In genomic region chr9:41999498-42000473, GRCm38 (mm10) we compare ENCODE assay signal across 8 mouse cellular contexts.
DNase-seq lines count a peak whose midpoint lies in the region; ATAC-seq and TF ChIP-seq lines count a peak whose summit lies in the region.

No protein-coding gene starts in this region.

- no peak for TF ChIP-seq POLR2A in liver, adult 2 months (IDR thresholded peaks at IDR 0.05; ENCODE audit: extremely low read depth, insufficient read depth, low read length)

- no peak overlapping the region for H3K27ac ChIP-seq in liver, adult 2 months (replicated peaks; ENCODE audit: insufficient read depth, low read depth, low read length)
- H3K27ac ChIP-seq in liver, embryonic 11.5 days (ENCODE audit: low read depth, low read length): no peak overlapping the region; the same call in 1 of the 2 replicates
- peak overlapping the region; percentile 72 for H3K27ac ChIP-seq in limb, embryonic 10.5 days

- intact Hi-C loops in heart, postnatal 10 days (cut with DNase I): loop anchor here (1.0 to 5.0 kb wide), 3 partner anchors 123 to 276 kb away; partner anchors contain the start of gene Sorl1

- WGBS in liver, adult 2 months: 73% methylated on average over 12 of the region's 12 CpGs
- WGBS in liver, embryonic 11.5 days: 64% methylated on average over 12 of the region's 12 CpGs
- 68% methylated on average over 12 of the region's 12 CpGs for WGBS in limb, embryonic 10.5 days

- H3K79me2 ChIP-seq in liver, adult 2 months (ENCODE audit: control insufficient read depth, insufficient read depth, low read length): no peaks in the 10 kb centered on the region

- no peak overlapping the region for H3K4me2 ChIP-seq in liver, embryonic 11.5 days

- TF ChIP-seq CTCF in liver, adult 2 months (IDR thresholded peaks at IDR 0.05; ENCODE audit: low read depth, low read length): peak; percentile 67

- no peak for ATAC-seq in liver, embryonic 11.5 days (replicated peaks; ENCODE audit: low FRiP score)

- H3K4me3 ChIP-seq in liver, adult 2 months (ENCODE audit: insufficient read depth, low read depth, low read length): no peak overlapping the region
- no peak overlapping the region for H3K4me3 ChIP-seq in liver, embryonic 11.5 days (ENCODE audit: low read depth, low read length)
- H3K4me3 ChIP-seq in limb, embryonic 10.5 days: no peak overlapping the region

- H3K4me1 ChIP-seq in liver, adult 2 months (ENCODE audit: control insufficient read depth, insufficient read depth, low read length): no peaks in the 10 kb centered on the region
- no peaks in the 10 kb centered on the region for H3K4me1 ChIP-seq in liver, embryonic 11.5 days (replicated peaks; ENCODE audit: control insufficient read depth, insufficient read depth, low read length)
- H3K4me1 ChIP-seq in limb, embryonic 10.5 days: peaks cover 16% of the 10 kb centered on the region

- H3K9ac ChIP-seq in liver, adult 2 months (ENCODE audit: low read depth, low read length): no peak overlapping the region
- no peak overlapping the region for H3K9ac ChIP-seq in liver, embryonic 11.5 days (ENCODE audit: low read depth, low read length)

- H3K9me3 ChIP-seq in liver, embryonic 11.5 days (ENCODE audit: control insufficient read depth, low read length): no peaks in the 10 kb centered on the region
- H3K9me3 ChIP-seq in limb, embryonic 10.5 days (replicated peaks): no peaks in the 10 kb centered on the region

- no peaks in the 10 kb centered on the region for H3K27me3 ChIP-seq in liver, adult 2 months (ENCODE audit: control insufficient read depth, insufficient read depth, low read length)
- H3K27me3 ChIP-seq in liver, embryonic 11.5 days (replicated peaks; ENCODE audit: control insufficient read depth, insufficient read depth, low read length): no peaks in the 10 kb centered on the region
- H3K27me3 ChIP-seq in limb, embryonic 10.5 days (ENCODE audit: low read depth, poor library complexity, severe bottlenecking): no peaks in the 10 kb centered on the region

- DNase-seq in liver, adult 2 months (ENCODE audit: extremely low read depth, low read depth, low spot score): peak; percentile 44
- DNase-seq in liver, embryonic 11.5 days (ENCODE audit: low spot score): no peak
- peak; percentile 42 for DNase-seq in Muller cell, postnatal 12 days (ENCODE audit: inconsistent ontology term)
- DNase-seq in cerebellum, adult 9-11 months: peak; percentile 56
- peak; percentile 42 to 68 for DNase-seq in heart, postnatal 10 days
- peak; percentile 66 for DNase-seq in limb, embryonic 10.5 days (ENCODE audit: low spot score)
- DNase-seq in neural tube, embryonic 10.5 days (ENCODE audit: extremely low spot score, low spot score): peak; percentile 54
- DNase-seq in left cerebral cortex, adult 9 months (ENCODE audit: low spot score in 2 of 2): no peak

- H3K36me3 ChIP-seq in liver, adult 2 months (ENCODE audit: control insufficient read depth, insufficient read depth, low read length): no peaks in the 10 kb centered on the region
- no peaks in the 10 kb centered on the region for H3K36me3 ChIP-seq in liver, embryonic 11.5 days (ENCODE audit: control insufficient read depth, insufficient read depth, low read length)
- 0 out of 2 replicates have a peak, but pooled peaks cover 3% of the 10 kb centered on the region for H3K36me3 ChIP-seq in limb, embryonic 10.5 days

Comparison
In these comparisons a context has a peak if more than half of its experiments do, and no peak if none do; other contexts are left out.
1. DNase-seq: peak in liver, adult 2 months (single experiment), Muller cell, postnatal 12 days (single experiment), cerebellum, adult 9-11 months (single experiment), heart, postnatal 10 days (2 of 2), limb, embryonic 10.5 days (single experiment) and neural tube, embryonic 10.5 days (single experiment); none in liver, embryonic 11.5 days (single experiment) and left cerebral cortex, adult 9 months (0 of 2).